Mouse (Mus musculus): ENCODE results near the gene Ubr4.

DNA sequence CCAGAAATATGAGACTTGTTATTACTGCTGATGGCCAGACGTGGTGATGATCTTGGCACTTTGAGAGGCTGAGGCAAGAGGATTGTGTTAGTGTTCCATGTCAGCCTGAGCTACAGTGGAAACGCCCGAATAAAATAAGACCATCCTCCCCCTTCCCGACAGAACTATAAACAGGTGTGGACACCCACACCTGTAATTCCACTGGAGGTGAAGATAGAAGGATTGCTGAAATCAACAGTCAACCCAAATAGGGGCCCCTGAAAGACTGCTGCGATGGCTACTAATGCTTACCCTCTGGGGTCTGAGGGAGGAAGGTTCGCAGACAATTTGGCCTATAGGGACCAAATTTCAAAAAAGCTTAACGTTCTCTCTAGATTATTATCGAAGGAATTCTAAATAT is 27.3 kb downstream of the Ubr4 start:
- TF ChIP-seq CTCF (IDR thresholded peaks at IDR 0.05; ENCODE audit: extremely low read depth, insufficient read depth, low read length) (no peak), POLR2A (IDR thresholded peaks at IDR 0.05; ENCODE audit: extremely low read depth, insufficient read depth, low read length) (no peak)

All from cortical plate, adult 2 months (tissue).